Mouse (Mus musculus) cerebral cortex, adult 2 months (tissue): Measurements from ENCODE around the gene Atad5.

ENCODE experiments used
- WGBS: fragments of 180-500 bp; shearing (Covaris S2); methylation state at CpG from one replicate; pipeline ENCODE4 v1.1.7; 2018; 5-methylcytosine and 5-hydroxymethylcytosine counted together

Atad5 gene

GRCm38 (mm10) chr11:80088917-80089816 lies at the start of gene Atad5:
Gene Atad5 (plus strand): TSS chr11:80089400.
- 4% methylated on average over 57 of the region's 57 CpGs for WGBS

- WGBS, result 52% methylated on average over 10 of the region's 10 CpGs
Measured at GRCm38 (mm10) chr11:80042615-80043418, 46.4 kb upstream of the Atad5 start.

GRCm38 (mm10) chr11:80043419-80043817 lies 45.8 kb upstream of the Atad5 start:
- WGBS, result 90% methylated on average over 8 of the region's 8 CpGs

GRCm38 (mm10) chr11:80046856-80047255 lies 42.3 kb upstream of the Atad5 start:
- WGBS, result 75% methylated on average over 7 of the region's 7 CpGs

- WGBS, result 84% methylated on average over 2 of the region's 2 CpGs
Measured at GRCm38 (mm10) chr11:80050088-80050487, 39.1 kb upstream of the Atad5 start.

- WGBS, result 72% methylated on average over 7 of the region's 7 CpGs
Measured at GRCm38 (mm10) chr11:80052456-80052855, 36.7 kb upstream of the Atad5 start.

- WGBS, result 93% methylated on average over 5 of the region's 5 CpGs
Measured at GRCm38 (mm10) chr11:80053171-80053570, 36.0 kb upstream of the Atad5 start.

GRCm38 (mm10) chr11:80054659-80055058 lies 34.5 kb upstream of the Atad5 start:
- WGBS, result 82% methylated on average over 4 of the region's 4 CpGs

- whole genome bisulfite sequencing, result 77% methylated on average over 9 of the region's 9 CpGs
Measured at GRCm38 (mm10) chr11:80056141-80056540, 33.1 kb upstream of the Atad5 start.

GRCm38 (mm10) chr11:80062159-80062558 lies 27.0 kb upstream of the Atad5 start:
- WGBS, result 49% methylated on average over 4 of the region's 4 CpGs

- WGBS, result 89% methylated on average over 4 of the region's 4 CpGs
Measured at GRCm38 (mm10) chr11:80066373-80066772, 22.8 kb upstream of the Atad5 start.

- WGBS, result 72% methylated on average over 5 of the region's 5 CpGs
Measured at GRCm38 (mm10) chr11:80067558-80067957, 21.6 kb upstream of the Atad5 start.

- 48% methylated on average over 3 of the region's 3 CpGs for WGBS
Measured at GRCm38 (mm10) chr11:80069815-80070214, 19.4 kb upstream of the Atad5 start.

- WGBS, result over 99% methylated on average over 2 of the region's 2 CpGs
Measured at GRCm38 (mm10) chr11:80071039-80071438, 18.2 kb upstream of the Atad5 start.

- WGBS, result 77% methylated on average over 3 of the region's 3 CpGs
Measured at GRCm38 (mm10) chr11:80072365-80072764, 16.8 kb upstream of the Atad5 start.

GRCm38 (mm10) chr11:80075608-80076277 lies 13.5 kb upstream of the Atad5 start:
- 94% methylated on average over 5 of the region's 5 CpGs for WGBS

GRCm38 (mm10) chr11:80077784-80078545 lies 11.2 kb upstream of the Atad5 start:
- 66% methylated on average over 14 of the region's 14 CpGs for WGBS

GRCm38 (mm10) chr11:80078831-80079230 lies 10.4 kb upstream of the Atad5 start:
- 65% methylated on average over 1 of the region's 1 CpGs for WGBS

- WGBS, result 76% methylated on average over 6 of the region's 6 CpGs
Measured at GRCm38 (mm10) chr11:80079751-80080150, 9.4 kb upstream of the Atad5 start.

GRCm38 (mm10) chr11:80080381-80080825 lies 8.8 kb upstream of the Atad5 start:
- WGBS, result under 1% methylated on average over 32 of the region's 32 CpGs
